Mouse (Mus musculus) stomach, embryonic 14.5 days (tissue): ENCODE measurements around the gene 1500009C09Rik. TPM values are rescaled to one million over a fixed set of nuclear protein-coding genes. Genes with fewer than 3 reads are reported as not detected.

Experiments
- ATAC-seq: fragments of 200-750 bp; cut with Nextera tagmentation; 2 replicates; pipeline ENCODE4 v1.8.0; 2017; ENCODE audit warnings: low read depth, moderate TSS enrichment; ENCODE audit not compliant: insufficient number of reproducible peaks, insufficient read depth, low FRiP score
- H3K27ac ChIP-seq: fragments of 300-500 bp; sonication (generic); 2 replicates; pipeline ENCODE4 v1.5.1; 2014; ENCODE audit warnings: mild to moderate bottlenecking, low read length, moderate library complexity, mixed read lengths
- H3K27me3 ChIP-seq: fragments of 300-500 bp; sonication (generic); 2 replicates; pipeline ENCODE4 v1.6.1; 2014; ENCODE audit warnings: low read length, control low read depth, mixed read lengths; ENCODE audit not compliant: control insufficient read depth, insufficient read depth
- H3K36me3 ChIP-seq: fragments of 300-500 bp; sonication (generic); 2 replicates; pipeline ENCODE4 v1.6.1; 2014; ENCODE audit warnings: mild to moderate bottlenecking, control low read depth, low read length, moderate library complexity, mixed read lengths; ENCODE audit not compliant: control insufficient read depth, insufficient read depth
- H3K4me1 ChIP-seq: fragments of 300-500 bp; sonication (generic); 2 replicates; pipeline ENCODE4 v1.6.1; 2014; ENCODE audit warnings: low read length, control low read depth, mixed read lengths; ENCODE audit not compliant: control insufficient read depth, insufficient read depth
- H3K4me2 ChIP-seq: fragments of 300-500 bp; sonication (generic); replicated peaks from 2 replicates; pipeline ENCODE4 v1.6.1; 2014; ENCODE audit warnings: low read depth, low read length, control low read depth
- H3K4me3 ChIP-seq: fragments of 300-500 bp; sonication (generic); 2 replicates; pipeline ENCODE4 v1.5.1; 2014; ENCODE audit warnings: low read depth, low read length, control low read depth
- H3K9ac ChIP-seq: fragments of 300-500 bp; sonication (generic); replicated peaks from 2 replicates; pipeline ENCODE4 v1.6.1; 2014; ENCODE audit warnings: low read depth, mild to moderate bottlenecking, control low read depth, low read length, moderate library complexity, mixed read lengths
- H3K9me3 ChIP-seq: fragments of 300-500 bp; sonication (generic); 2 replicates; pipeline ENCODE4 v1.6.1; 2016; ENCODE audit warnings: low read depth, low read length, control low read depth; ENCODE audit not compliant: control insufficient read depth
- WGBS: fragments of 180-500 bp; shearing (Covaris S2); extraction: QIAGEN DNeasy Blood & Tissue Kit; methylation state at CpG from one replicate; pipeline ENCODE4 v1.1.7; 2014; 5-methylcytosine and 5-hydroxymethylcytosine counted together
- polyA plus RNA-seq: library from polyadenylated mRNA; unstranded; fragments of >200 nt; fragmentation: Nextera tagmentation; extraction: Ambion mirVana; gene quantifications from 2 replicates; pipeline ENCODE4 v1.2.1, GENCODE M21; 2014

The 1500009C09Rik gene
- polyA plus RNA-seq, 1 experiment from 2014 or later: not detected

DNA sequence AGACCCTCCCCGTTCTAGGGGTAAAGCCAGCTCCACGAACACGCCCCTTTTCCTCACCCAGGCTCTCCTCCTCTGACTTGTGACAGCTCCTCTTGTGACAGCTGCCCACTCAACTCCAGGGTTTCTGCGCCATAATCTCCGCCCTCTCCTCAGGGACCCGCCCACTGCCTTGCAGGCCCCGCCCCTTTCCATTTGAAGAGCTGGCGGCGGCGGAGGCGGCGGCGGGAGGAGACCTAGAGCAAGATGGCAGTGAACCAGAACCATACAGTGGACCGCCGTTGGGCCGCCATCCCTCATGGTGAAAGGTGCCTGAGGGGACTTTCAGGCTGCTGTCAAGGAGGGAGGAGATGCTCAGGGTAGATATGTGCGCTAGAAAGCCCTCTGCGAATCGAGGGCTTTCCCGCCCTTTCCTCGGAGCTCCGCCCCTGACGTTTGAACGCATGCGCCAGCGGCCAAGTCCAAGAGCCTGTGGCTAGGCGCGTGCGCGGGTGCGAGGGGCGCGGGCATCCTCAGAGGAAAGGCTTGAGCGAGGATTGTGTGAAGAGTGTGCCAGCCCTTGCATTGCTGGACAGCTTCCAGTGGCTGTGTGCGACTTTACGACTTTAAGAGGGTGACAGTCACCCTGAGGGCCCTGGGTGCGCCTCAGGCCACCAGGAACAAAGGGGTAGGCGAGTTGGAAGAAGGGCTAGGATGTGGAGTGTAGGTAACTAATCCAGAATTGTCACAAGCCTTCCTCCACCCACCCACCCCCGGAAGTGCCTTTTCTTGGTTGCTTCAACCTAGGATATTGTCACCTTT lies 46.8 kb downstream of the 1500009C09Rik start, which contains the start of gene Wbp2nl:
Gene Wbp2nl (plus strand): TSS at position 191 of the 798 bp plus-strand sequence.
- WGBS: 53% methylated on average over 39 of the region's 39 CpGs
- 0 out of 2 replicates have a peak, but pooled peaks have one; percentile 18 for ATAC-seq
- H3K9ac ChIP-seq: no peak within 1 kb of the TSS
- peaks cover 2% of the 10 kb centered on the region; the same call in 1 of the 2 replicates for H3K4me1 ChIP-seq
- no peaks in the 10 kb centered on the region for H3K27me3 ChIP-seq
- no peak within 1 kb of the TSS; the same call in 1 of the 2 replicates for H3K4me2 ChIP-seq
- H3K36me3 ChIP-seq: no peaks in the 10 kb centered on the region
- no peak within 1 kb of the TSS for H3K4me3 ChIP-seq
- no peak within 1 kb of the TSS for H3K27ac ChIP-seq
- no peaks in the 10 kb centered on the region for H3K9me3 ChIP-seq

DNA sequence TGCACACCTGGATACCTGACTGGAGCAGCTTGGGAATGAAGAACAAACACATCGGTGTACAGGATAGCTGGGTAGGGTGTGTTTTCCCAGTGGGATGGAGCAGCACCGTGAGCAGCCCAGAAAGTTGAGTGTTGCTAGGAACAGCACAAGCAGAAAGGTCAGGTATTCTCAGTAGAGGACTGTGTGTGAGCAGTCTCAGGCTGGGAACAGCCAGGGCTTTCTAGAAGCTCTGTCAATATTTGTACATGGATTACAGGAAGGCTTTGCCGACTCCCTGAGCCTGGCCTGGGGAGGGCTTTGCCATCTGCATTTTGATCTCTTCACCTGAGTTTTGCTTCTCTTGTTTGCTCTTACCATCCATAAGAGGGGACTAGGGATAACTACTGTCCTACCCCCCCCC lies 54.9 kb downstream of the 1500009C09Rik start:
- Histone ChIP-seq H3K27me3 (no peaks in the 10 kb centered on the region), H3K4me2 (no peak overlapping the region), H3K4me1 (no peaks in the 10 kb centered on the region), H3K9ac (no peak overlapping the region), H3K27ac (0 out of 2 replicates have a peak overlapping the region, but pooled peaks have one; percentile 6), H3K4me3 (no peak overlapping the region), H3K9me3 (no peaks in the 10 kb centered on the region), H3K36me3 (no peaks in the 10 kb centered on the region)
- 58% methylated on average over 3 of the region's 3 CpGs for WGBS
- ATAC-seq: peak; percentile 94

DNA sequence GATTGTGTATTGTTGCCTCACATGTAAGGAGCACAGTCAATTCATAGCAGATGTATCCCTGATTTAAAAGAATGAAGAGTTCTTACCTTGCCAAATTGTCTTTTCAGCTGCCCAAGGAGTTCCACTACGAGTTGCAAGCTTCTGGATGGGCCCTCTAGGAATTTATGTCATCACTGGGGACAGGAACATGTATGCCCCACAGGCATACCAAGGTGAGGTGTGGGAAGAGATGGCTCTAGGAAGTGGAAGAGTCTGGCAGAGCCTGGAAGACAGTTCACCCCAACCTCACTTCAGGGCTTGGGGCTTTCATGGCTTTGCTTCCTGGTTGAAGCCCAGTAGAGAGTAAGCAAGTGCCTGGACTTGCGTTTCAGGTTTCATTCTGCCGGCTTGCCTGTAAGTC lies 56.2 kb downstream of the 1500009C09Rik start:
- no peaks in the 10 kb centered on the region for H3K36me3 ChIP-seq
- WGBS: 67% methylated on average over 3 of the region's 3 CpGs
- H3K4me1 ChIP-seq: no peaks in the 10 kb centered on the region
- no peak for ATAC-seq
- H3K27ac ChIP-seq: no peak overlapping the region
- H3K27me3 ChIP-seq: no peaks in the 10 kb centered on the region
- H3K9ac ChIP-seq: no peak overlapping the region
- no peak overlapping the region for H3K4me3 ChIP-seq
- no peak overlapping the region for H3K4me2 ChIP-seq
- no peaks in the 10 kb centered on the region for H3K9me3 ChIP-seq

Other genes starting within 250 kb of the 1500009C09Rik start
- gene Desi1, start 218.5 kb upstream of the 1500009C09Rik start, polyA plus RNA-seq: 24.2 and 26.3 TPM in 2 replicates
- gene Snu13, start 204.8 kb upstream of the 1500009C09Rik start, polyA plus RNA-seq: 283 and 284 TPM in 2 replicates
- gene 4930407I10Rik, start 193.2 kb upstream of the 1500009C09Rik start, polyA plus RNA-seq: not detected in 2 replicates
- gene Mei1, start 182.4 kb upstream of the 1500009C09Rik start, polyA plus RNA-seq: 0.09 TPM in 1 of 2 replicates, not detected in the other
- gene Ccdc134, start 124.5 kb upstream of the 1500009C09Rik start, polyA plus RNA-seq: 17.7 and 18.4 TPM in 2 replicates
- gene Srebf2, start 105.2 kb upstream of the 1500009C09Rik start, polyA plus RNA-seq: 128 and 133 TPM in 2 replicates
- 0.30 and 0.39 TPM in 2 replicates for gene Shisa8, start 39.6 kb upstream of the 1500009C09Rik start, polyA plus RNA-seq
- gene Tnfrsf13c, start 28.0 kb upstream of the 1500009C09Rik start, polyA plus RNA-seq: 0.18 TPM in 1 of 2 replicates, not detected in the other
- 72.1 and 86.7 TPM in 2 replicates for gene Cenpm, start 7.6 kb upstream of the 1500009C09Rik start, polyA plus RNA-seq
- gene Sept3, start 22.5 kb downstream of the 1500009C09Rik start, polyA plus RNA-seq: 16.1 and 16.6 TPM in 2 replicates
- 0.18 and 0.29 TPM in 2 replicates for gene Wbp2nl, start 46.6 kb downstream of the 1500009C09Rik start, polyA plus RNA-seq
- 68.6 and 72.4 TPM in 2 replicates for gene Naga, start 86.5 kb downstream of the 1500009C09Rik start, polyA plus RNA-seq
- gene Pheta2, start 86.5 kb downstream of the 1500009C09Rik start, polyA plus RNA-seq: 15.2 and 16.1 TPM in 2 replicates
- 251 and 266 TPM in 2 replicates for gene Smdt1, start 86.6 kb downstream of the 1500009C09Rik start, polyA plus RNA-seq
- 393 and 403 TPM in 2 replicates for gene Ndufa6, start 101.9 kb downstream of the 1500009C09Rik start, polyA plus RNA-seq
- 5.9 and 10.4 TPM in 2 replicates for gene Cyp2d22, start 127.9 kb downstream of the 1500009C09Rik start, polyA plus RNA-seq
- not detected in 2 replicates for gene Cyp2d11, start 141.6 kb downstream of the 1500009C09Rik start, polyA plus RNA-seq
- gene Cyp2d10, start 154.8 kb downstream of the 1500009C09Rik start, polyA plus RNA-seq: not detected in 2 replicates
- not detected in 2 replicates for gene Cyp2d9, start 181.0 kb downstream of the 1500009C09Rik start, polyA plus RNA-seq